Mouse (Mus musculus) neural tube, embryonic 11.5 days (tissue): Measurements from ENCODE around the gene Tnrc6a. TPM values are rescaled to one million over a fixed set of nuclear protein-coding genes. Genes with fewer than 3 reads are reported as not detected.

ENCODE experiments used
- ATAC-seq: fragments of 200-750 bp; cut with Nextera tagmentation; 2 replicates; pipeline ENCODE4 v1.8.0; 2017; ENCODE audit warnings: moderate number of reproducible peaks, mild to moderate bottlenecking, moderate TSS enrichment, moderate library complexity; ENCODE audit not compliant: insufficient read depth, low FRiP score, low TSS enrichment
- DNase-seq: peaks from one replicate; pipeline ENCODE4 v3.0.0-alpha.2; 2015; ENCODE audit warnings: low spot score
- H3K27ac ChIP-seq: fragments of 300-500 bp; sonication (generic); 2 replicates; pipeline ENCODE4 v1.5.1; 2014; ENCODE audit warnings: low read depth, mild to moderate bottlenecking, low read length
- H3K27me3 ChIP-seq: fragments of 300-500 bp; sonication (generic); 2 replicates; pipeline ENCODE4 v1.6.1; 2014; ENCODE audit warnings: mild to moderate bottlenecking, low read length, mixed read lengths; ENCODE audit not compliant: control insufficient read depth, insufficient read depth
- H3K36me3 ChIP-seq: fragments of 300-500 bp; sonication (generic); 2 replicates; pipeline ENCODE4 v1.6.1; 2014; ENCODE audit warnings: mild to moderate bottlenecking, low read length, moderate library complexity, mixed read lengths; ENCODE audit not compliant: control insufficient read depth, insufficient read depth
- H3K4me1 ChIP-seq: fragments of 300-500 bp; sonication (generic); 2 replicates; pipeline ENCODE4 v1.6.1; 2014; ENCODE audit warnings: low read length, mixed read lengths; ENCODE audit not compliant: control insufficient read depth, insufficient read depth
- H3K4me2 ChIP-seq: fragments of 300-500 bp; sonication (generic); 2 replicates; pipeline ENCODE4 v1.6.1; 2014; ENCODE audit warnings: low read depth, mild to moderate bottlenecking, moderate library complexity
- H3K4me3 ChIP-seq: fragments of 300-500 bp; sonication (generic); 2 replicates; pipeline ENCODE4 v1.5.1; 2014; ENCODE audit warnings: low read depth, low read length
- H3K9ac ChIP-seq: fragments of 300-500 bp; sonication (generic); 2 replicates; pipeline ENCODE4 v1.6.1; 2014; ENCODE audit warnings: mild to moderate bottlenecking, low read length
- H3K9me3 ChIP-seq: fragments of 300-500 bp; sonication (generic); 2 replicates; pipeline ENCODE4 v1.6.1; 2016; ENCODE audit warnings: low read length; ENCODE audit not compliant: control insufficient read depth
- WGBS: fragments of 180-500 bp; shearing (Covaris S2); extraction: QIAGEN DNeasy Blood & Tissue Kit; methylation state at CpG from one replicate; pipeline ENCODE4 v1.1.7; 2014; 5-methylcytosine and 5-hydroxymethylcytosine counted together
- polyA plus RNA-seq: library from polyadenylated mRNA; unstranded; fragments of >200 nt; fragmentation: Nextera tagmentation; extraction: Ambion mirVana; gene quantifications from 2 replicates; pipeline ENCODE4 v1.2.1, GENCODE M21; 2014

The Tnrc6a gene
- polyA plus RNA-seq, 1 experiment from 2014 or later = 46.2 TPM

DNA sequence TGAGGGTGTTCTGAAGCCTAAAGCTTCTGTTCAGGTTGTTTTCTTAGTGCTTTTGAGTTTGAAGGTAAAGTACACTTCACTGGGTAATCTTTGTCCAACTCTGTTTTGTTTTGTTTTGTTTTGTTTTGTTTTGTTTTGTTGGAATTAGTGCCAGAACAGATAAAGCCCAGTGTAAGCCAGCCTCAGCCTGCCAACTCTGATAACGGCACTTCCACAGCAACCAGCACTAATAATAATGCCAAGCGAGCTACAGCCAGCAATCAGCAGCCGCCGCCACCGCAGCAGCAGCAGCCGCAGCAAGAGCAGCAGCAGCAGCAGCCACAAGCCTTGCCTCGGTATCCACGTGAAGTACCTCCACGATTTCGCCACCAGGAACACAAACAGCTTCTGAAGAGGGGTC lies 38.7 kb downstream of the Tnrc6a start:
- WGBS = 97% methylated on average over 10 of the region's 10 CpGs
- H3K4me2 ChIP-seq = no peak overlapping the region
- no peak overlapping the region for H3K27ac ChIP-seq
- no peak overlapping the region for H3K4me3 ChIP-seq
- H3K9ac ChIP-seq = no peak overlapping the region
- no peaks in the 10 kb centered on the region for H3K4me1 ChIP-seq
- ATAC-seq (no peak), DNase-seq (no peak)
- no peaks in the 10 kb centered on the region for H3K9me3 ChIP-seq
- H3K27me3 ChIP-seq = no peaks in the 10 kb centered on the region
- peaks cover 9% of the 10 kb centered on the region for H3K36me3 ChIP-seq

DNA sequence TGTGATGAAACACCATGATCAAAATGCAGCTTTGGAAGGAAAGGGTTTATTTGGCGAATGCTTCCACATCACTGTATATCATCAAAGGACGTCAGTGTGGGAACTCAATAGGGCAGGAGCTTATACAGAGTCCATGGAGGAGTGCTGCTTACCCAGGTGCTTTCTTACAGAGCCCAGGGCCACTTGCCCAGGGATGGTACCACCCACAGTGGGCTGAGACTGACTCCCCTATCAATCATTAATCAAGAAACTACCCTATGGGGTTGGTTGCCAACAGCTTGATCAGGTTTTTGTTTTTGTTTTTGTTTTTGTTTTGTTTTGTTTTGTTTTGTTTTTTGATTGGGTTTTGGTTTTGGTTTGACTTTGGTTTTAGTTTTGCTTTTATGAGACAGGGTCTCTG lies 43.8 kb downstream of the Tnrc6a start:
- Histone ChIP-seq H3K9ac (no peak overlapping the region), H3K4me2 (no peak overlapping the region), H3K4me1 (no peaks in the 10 kb centered on the region), H3K4me3 (no peak overlapping the region), H3K27me3 (no peaks in the 10 kb centered on the region), H3K27ac (no peak overlapping the region), H3K36me3 (peaks cover 23% of the 10 kb centered on the region), H3K9me3 (no peaks in the 10 kb centered on the region)
- WGBS = 93% methylated on average over 2 of the region's 2 CpGs
- ATAC-seq (no peak), DNase-seq (no peak)

DNA sequence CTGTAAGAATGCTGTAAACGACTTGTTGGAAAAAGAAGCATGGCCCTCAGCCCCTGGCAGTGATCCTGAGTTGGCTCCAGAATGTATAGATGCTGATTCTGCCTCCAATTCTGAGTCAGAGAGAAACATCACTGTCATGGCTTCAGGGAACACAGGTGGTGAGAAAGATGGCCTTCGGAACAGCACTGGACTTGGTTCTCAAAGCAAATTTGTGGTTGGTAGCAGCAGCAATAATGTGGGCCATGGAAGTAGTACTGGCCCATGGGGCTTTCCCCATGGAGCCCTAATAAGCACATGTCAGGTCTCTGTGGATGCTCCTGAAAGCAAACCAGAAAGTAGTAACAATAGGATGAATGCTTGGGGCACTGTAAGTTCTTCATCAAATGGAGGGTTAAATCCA lies 45.9 kb downstream of the Tnrc6a start:
- WGBS = 95% methylated on average over 2 of the region's 2 CpGs
- Histone ChIP-seq H3K4me1 (no peaks in the 10 kb centered on the region), H3K27ac (no peak overlapping the region), H3K4me2 (no peak overlapping the region), H3K9ac (no peak overlapping the region), H3K9me3 (no peaks in the 10 kb centered on the region), H3K4me3 (no peak overlapping the region), H3K36me3 (peaks cover 23% of the 10 kb centered on the region), H3K27me3 (no peaks in the 10 kb centered on the region)
- no peak for ATAC-seq
- DNase-seq = no peak

DNA sequence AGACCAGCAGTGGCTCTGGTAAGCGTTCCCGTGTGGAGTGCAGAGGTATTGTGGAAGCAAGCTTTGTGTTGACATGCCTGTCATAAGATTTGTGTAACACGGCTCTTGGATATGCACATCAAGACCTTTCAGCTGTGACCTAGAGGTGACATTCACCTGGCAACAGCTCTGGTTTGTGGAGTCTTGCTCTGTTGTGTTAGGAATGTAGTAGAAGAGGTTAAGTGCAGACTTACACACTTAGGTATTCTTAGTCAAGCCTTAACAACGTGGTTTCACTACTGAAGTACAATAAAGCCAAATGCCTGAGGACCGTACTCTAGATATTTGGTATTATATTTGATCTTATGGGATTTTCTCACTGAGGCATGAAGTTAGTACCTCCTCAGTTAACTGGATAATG lies 48.4 kb downstream of the Tnrc6a start:
- ATAC-seq (no peak), DNase-seq (no peak)
- no peaks in the 10 kb centered on the region for H3K27me3 ChIP-seq
- H3K9ac ChIP-seq = no peak overlapping the region
- H3K4me3 ChIP-seq = no peak overlapping the region
- H3K36me3 ChIP-seq = peaks cover 23% of the 10 kb centered on the region
- H3K27ac ChIP-seq = no peak overlapping the region
- no peaks in the 10 kb centered on the region for H3K9me3 ChIP-seq
- WGBS = 94% methylated on average over 5 of the region's 5 CpGs
- no peaks in the 10 kb centered on the region for H3K4me1 ChIP-seq
- no peak overlapping the region for H3K4me2 ChIP-seq

DNA sequence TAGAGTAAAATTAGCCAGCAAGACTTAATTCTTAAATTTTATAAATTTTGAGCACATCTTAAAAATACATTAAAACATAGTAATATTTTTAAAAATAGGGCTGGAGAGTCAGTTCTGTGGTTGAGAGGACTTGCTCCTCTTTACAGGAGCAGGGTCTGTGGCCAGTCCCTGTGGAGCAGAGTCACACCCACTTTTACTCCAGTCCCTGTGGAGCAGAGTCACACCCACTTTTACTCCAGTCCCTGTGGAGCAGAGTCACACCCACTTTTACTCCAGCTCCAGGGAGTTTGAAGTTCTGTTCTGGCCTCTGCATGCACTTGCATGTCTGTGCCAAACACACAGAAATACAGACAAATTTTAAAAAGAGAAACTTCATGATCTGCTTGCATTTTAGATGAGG lies 53.5 kb downstream of the Tnrc6a start:
- no peak for DNase-seq
- Histone ChIP-seq H3K27ac (no peak overlapping the region), H3K9ac (no peak overlapping the region), H3K36me3 (peaks cover 24% of the 10 kb centered on the region), H3K9me3 (no peaks in the 10 kb centered on the region), H3K4me2 (no peak overlapping the region), H3K4me1 (no peaks in the 10 kb centered on the region), H3K4me3 (no peak overlapping the region), H3K27me3 (no peaks in the 10 kb centered on the region)
- no peak for ATAC-seq

DNA sequence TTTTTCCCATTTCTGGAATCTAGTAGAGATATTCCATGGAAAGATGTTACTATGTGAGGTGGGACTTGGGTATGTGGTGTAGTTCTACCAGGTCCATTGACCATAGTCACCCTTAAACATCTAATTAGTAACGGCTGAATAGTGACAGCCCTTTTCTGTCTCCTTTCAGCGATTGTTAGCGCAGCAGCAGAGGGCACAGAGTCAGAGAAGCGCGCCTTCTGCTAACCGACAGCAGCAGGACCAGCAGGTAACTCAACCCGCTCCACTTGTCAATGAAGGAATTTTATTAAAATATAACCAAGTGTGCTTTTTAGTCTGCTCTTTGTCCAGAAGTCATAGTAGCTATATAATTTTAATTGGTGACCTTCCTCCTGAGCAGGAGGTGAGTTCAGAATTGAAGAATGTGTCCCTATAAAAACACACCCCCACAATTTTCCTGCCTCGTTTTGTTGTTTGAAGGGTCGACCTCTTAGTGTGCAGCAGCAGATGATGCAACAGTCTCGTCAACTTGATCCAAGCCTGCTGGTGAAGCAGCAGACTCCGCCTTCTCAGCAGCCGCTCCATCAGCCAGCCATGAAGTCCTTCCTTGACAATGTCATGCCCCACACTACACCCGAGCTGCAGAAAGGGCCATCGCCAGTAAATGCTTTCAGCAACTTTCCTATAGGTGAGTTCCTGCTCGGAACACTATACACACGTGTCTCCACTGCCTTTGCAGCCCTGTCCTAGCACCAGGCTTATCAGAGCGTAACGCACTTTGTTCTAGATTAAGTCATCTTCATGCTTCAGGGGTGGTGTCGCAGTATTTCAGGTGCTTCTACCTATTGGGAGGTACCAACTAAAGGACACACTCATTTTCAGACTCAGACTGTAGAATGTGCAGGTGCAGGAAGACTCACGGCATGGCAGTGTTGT lies 58.4 kb downstream of the Tnrc6a start:
- peaks cover 30% of the 10 kb centered on the region for H3K36me3 ChIP-seq
- DNase-seq = no peak
- no peak overlapping the region for H3K27ac ChIP-seq
- no peaks in the 10 kb centered on the region for H3K9me3 ChIP-seq
- 88% methylated on average over 20 of the region's 20 CpGs for WGBS
- no peaks in the 10 kb centered on the region for H3K4me1 ChIP-seq
- H3K4me2 ChIP-seq = no peak overlapping the region
- H3K27me3 ChIP-seq = no peaks in the 10 kb centered on the region
- H3K4me3 ChIP-seq = no peak overlapping the region
- no peak for ATAC-seq
- H3K9ac ChIP-seq = no peak overlapping the region

DNA sequence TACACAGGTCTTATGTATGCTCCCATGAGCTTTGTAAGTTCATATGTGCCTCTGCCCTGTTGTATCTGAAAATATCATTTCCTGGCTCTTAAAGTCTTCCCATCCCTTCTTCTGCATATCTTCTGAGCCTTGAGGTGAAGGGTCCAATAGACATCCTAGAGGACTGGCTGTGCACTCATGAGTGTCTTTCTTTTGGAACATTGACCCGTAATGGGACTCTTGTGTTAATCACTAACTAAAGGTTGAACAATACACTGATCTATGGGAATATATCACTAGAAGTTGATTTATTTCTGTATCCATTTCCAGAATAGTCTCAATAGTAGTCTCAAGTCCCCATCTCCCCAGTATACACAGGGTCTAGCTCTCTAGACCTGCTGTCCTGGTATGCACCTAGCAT lies 61.2 kb downstream of the Tnrc6a start:
- H3K36me3 ChIP-seq = peaks cover 39% of the 10 kb centered on the region
- WGBS = 88% methylated on average over 1 of the region's 1 CpGs
- no peak for DNase-seq

DNA sequence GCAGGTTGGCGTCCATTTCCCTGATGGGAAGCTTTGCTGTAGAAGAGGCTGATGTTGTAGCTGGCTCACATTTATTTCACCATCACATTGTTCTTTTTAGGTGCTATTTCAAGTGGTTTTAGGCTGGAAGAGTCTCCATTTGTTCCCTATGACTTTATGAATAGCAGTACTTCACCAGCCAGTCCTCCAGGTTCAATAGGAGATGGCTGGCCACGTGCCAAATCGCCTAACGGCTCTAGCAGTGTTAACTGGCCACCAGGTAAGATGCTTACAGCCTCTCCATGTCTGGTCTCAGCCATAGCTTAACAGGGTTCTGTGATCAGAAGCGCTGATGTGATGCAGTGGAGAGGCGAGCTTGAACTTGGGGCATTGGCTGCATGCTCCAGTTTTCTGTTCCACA lies 62.8 kb downstream of the Tnrc6a start:
- Histone ChIP-seq H3K9ac (no peak overlapping the region), H3K36me3 (peaks cover 43% of the 10 kb centered on the region), H3K4me2 (no peak overlapping the region), H3K27ac (no peak overlapping the region), H3K27me3 (no peaks in the 10 kb centered on the region), H3K4me3 (no peak overlapping the region), H3K9me3 (no peaks in the 10 kb centered on the region), H3K4me1 (no peaks in the 10 kb centered on the region)
- WGBS = 96% methylated on average over 6 of the region's 6 CpGs
- DNase-seq = no peak
- no peak for ATAC-seq

More for the DNA sequence above, 61.2 kb downstream of the Tnrc6a start:
- H3K4me3 ChIP-seq = no peak overlapping the region
- H3K9me3 ChIP-seq = no peaks in the 10 kb centered on the region
- no peak for ATAC-seq
- no peak overlapping the region for H3K9ac ChIP-seq
- H3K27me3 ChIP-seq = no peaks in the 10 kb centered on the region
- no peak overlapping the region for H3K4me2 ChIP-seq
- H3K27ac ChIP-seq = no peak overlapping the region
- H3K4me1 ChIP-seq = no peaks in the 10 kb centered on the region

DNA sequence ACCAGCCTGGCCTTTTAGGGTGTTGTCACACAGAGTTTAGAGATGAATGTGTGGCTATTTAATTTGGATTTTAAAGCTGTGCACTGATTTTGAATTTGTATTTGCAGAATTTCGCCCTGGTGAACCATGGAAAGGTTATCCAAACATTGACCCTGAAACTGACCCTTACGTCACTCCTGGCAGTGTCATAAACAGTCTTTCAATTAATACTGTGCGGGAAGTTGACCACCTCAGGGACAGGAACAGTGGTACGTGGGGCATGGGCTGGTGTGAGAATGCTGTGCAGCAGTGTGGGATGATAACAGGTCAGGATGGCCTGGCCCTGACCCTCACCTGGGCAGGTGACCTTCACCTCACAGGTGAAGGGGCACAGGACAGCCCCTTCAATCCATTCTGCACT lies 63.6 kb downstream of the Tnrc6a start:
- H3K27me3 ChIP-seq = no peaks in the 10 kb centered on the region
- H3K27ac ChIP-seq = no peak overlapping the region
- no peaks in the 10 kb centered on the region for H3K4me1 ChIP-seq
- ATAC-seq = no peak
- 83% methylated on average over 4 of the region's 4 CpGs for WGBS
- no peak overlapping the region for H3K4me2 ChIP-seq
- peaks cover 44% of the 10 kb centered on the region for H3K36me3 ChIP-seq
- no peaks in the 10 kb centered on the region for H3K9me3 ChIP-seq
- DNase-seq = no peak
- no peak overlapping the region for H3K4me3 ChIP-seq
- H3K9ac ChIP-seq = no peak overlapping the region
